21 mouse cellular contexts compared by ENCODE assay signal in genomic region chr10:13162031-13162430, GRCm38 (mm10). TPM values are rescaled to one million over a fixed set of nuclear protein-coding genes. Genes with fewer than 3 reads are reported as not detected.
"Had no signal": no experiment of that assay in that cellular context is flagged by ENCODE, and none has a peak within 500 bp of the region (broad histone marks: within the 10 kb centered on the region; RNA-seq: fewer than 3 reads in every experiment).

No protein-coding gene starts in this region.

- H3K9ac ChIP-seq: kidney, embryonic 15.5 days; lung, embryonic 15.5 days; midbrain, embryonic 13.5 days had no signal

- H3K4me1 ChIP-seq: kidney, embryonic 15.5 days; limb, embryonic 10.5 days; lung, embryonic 15.5 days; midbrain, embryonic 13.5 days had no signal

- H3K4me3 ChIP-seq: kidney, embryonic 15.5 days; left cerebral cortex, adult 2 months; limb, embryonic 10.5 days; lung, embryonic 15.5 days; midbrain, embryonic 13.5 days had no signal

- DNase-seq: kidney, postnatal 14 days; lung, postnatal 14 days; right cerebral cortex, postnatal 14 days; thymus, adult 18-20 months; thymus, postnatal 14 days had no signal

- H3K4me2 ChIP-seq: kidney, embryonic 15.5 days; liver, embryonic 11.5 days; lung, embryonic 15.5 days; midbrain, embryonic 13.5 days had no signal

- H3K27me3 ChIP-seq: kidney, embryonic 15.5 days; lung, embryonic 15.5 days; midbrain, embryonic 13.5 days had no signal

- H3K36me3 ChIP-seq: kidney, embryonic 15.5 days; limb, embryonic 10.5 days; lung, embryonic 15.5 days; midbrain, embryonic 13.5 days had no signal

- ATAC-seq: midbrain, embryonic 13.5 days had no signal

- H3K27ac ChIP-seq: kidney, embryonic 15.5 days; left cerebral cortex, adult 2 months; limb, embryonic 10.5 days; lung, embryonic 15.5 days; macrophage; midbrain, embryonic 13.5 days had no signal

- H3K9me3 ChIP-seq: kidney, embryonic 15.5 days; limb, embryonic 10.5 days; lung, embryonic 15.5 days; midbrain, embryonic 13.5 days had no signal

RNA-seq across cellular contexts. Expression of gene Zc2hc1b, which starts 15.8 kb away (rescaled TPM):
- total RNA-seq: layer of hippocampus, adult 8-10 months; layer of hippocampus, postnatal 14 days; left cerebral cortex, adult 2 months; left cerebral cortex, postnatal 14 days; midbrain, postnatal 0 days had no signal
- polyA plus RNA-seq: kidney, embryonic 15.5 days; large intestine, adult 2 months; limb, embryonic 10.5 days; limb, embryonic 14.5 days; liver, embryonic 11.5 days; liver, embryonic 16.5 days; lung, embryonic 15.5 days; macrophage; midbrain, embryonic 13.5 days; midbrain, postnatal 0 days; neural tube, embryonic 14.5 days; spleen, adult 2 months had no signal
